Mouse (Mus musculus) liver, postnatal 0 days (tissue): ENCODE results near the gene Prdx6b.

Source experiments
- CTCF ChIP-seq: sonication (generic); IDR thresholded peaks from 2 replicates; pipeline ENCODE4 v1.5.1; 2016; ENCODE audit warnings: antibody characterized with exemption, low read depth
- EP300 ChIP-seq: IDR thresholded peaks from 2 replicates; pipeline ENCODE4 v1.6.1; 2016; ENCODE audit warnings: antibody characterized with exemption, low read depth, mild to moderate bottlenecking

GRCm38 (mm10) chr2:80282214-80282613 lies 10.1 kb upstream of the Prdx6b start:
- TF ChIP-seq CTCF, result no peak
- TF ChIP-seq EP300, result no peak
